Mouse (Mus musculus) mesoderm, embryonic 11.5 days (tissue): Measurements from ENCODE around the gene 4930432K21Rik.

Source experiments
- DNase-seq: peaks from one replicate; pipeline ENCODE4 v3.0.0-alpha.2; 2012; ENCODE audit warnings: low read depth, low spot score

Gene 4930432K21Rik

GRCm38 (mm10) chr8:84207811-84208210 is 60.0 kb downstream of the 4930432K21Rik start:
- DNase-seq = no peak

GRCm38 (mm10) chr8:84208381-84209380 is 60.9 kb downstream of the 4930432K21Rik start:
- no peak for DNase-seq

DNA sequence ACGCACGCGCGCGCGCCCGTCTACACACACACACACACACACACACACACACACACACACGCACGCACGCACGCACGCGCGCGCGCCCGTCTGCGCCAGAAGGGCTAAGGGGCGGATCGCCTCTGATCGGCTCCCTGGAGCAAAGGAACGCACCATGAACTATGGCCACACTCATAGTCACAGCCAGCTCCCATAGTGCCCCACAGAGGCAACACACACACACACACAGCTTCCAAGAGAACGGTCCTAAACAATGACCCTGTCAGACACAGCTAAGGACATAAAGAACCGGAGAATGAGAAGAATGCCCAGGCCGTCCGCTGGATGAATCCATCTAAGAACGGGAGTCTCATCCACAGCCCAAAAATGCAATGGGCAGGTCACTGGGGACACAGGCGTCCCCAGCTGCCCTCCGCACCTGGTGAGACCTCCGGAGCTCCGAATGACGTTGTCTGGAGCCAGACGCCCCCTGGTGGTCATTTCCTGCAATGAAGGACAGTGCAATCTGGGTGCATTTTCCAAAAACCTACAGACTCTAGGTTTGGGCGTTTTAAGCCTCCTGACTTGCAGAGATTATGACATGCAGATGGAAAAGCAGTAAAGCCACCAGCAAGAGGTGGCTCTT is 62.5 kb downstream of the 4930432K21Rik start:
- DNase-seq = peak; percentile 83

DNA sequence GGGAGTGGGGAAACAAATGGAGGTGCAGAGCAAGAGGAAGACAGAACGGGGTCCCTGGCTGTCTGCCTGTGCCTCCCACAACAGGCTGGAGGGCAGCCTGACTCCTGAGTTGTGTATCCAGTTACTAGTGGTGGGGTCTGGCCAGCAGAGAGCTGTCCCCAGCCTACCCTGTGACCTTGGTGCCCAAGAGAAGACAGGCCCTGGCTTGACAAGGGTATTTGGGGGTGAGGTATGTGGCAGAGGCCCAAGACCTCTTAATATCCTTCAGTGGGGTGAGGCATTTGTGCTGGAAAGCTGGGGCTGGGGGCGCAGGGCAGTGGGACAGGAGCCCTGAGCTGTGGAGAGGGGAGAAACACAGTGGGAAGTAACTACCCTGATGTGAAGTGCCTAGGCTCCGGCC is 63.4 kb downstream of the 4930432K21Rik start:
- DNase-seq = no peak

DNA sequence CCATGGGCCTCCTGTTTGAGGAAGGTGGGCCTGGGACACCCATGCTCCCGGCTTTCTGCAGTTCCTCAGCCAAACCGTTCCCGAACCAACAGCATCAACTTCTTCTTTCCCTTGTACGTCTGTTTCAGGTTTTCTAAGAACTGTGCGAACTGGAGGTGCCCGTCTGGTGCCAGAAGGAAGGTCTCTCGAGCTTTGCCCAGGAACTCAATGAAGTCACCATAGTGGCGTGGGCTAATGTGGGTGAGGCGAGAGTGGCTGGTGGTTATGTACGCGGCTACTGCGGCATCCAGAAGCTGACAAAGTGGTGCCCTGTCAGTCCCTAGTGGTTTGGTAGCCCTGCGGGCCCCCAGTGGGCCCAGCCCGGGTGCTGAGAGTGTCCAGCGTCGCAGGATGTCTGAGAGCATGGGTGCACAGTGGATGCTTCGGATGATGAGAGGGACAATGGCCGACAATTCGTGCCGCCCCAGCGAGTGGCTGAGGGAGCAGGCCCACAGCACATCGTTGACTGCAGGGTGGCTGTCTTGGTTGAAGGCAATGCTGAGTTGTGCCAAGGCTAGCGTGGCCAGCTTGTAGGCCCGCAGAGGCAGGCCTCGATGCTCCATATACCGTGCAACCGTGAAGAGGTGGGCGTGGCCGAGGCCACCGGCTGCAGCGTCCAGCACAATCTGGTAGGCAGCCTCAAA is 64.2 kb downstream of the 4930432K21Rik start:
- DNase-seq = no peak

- no peak for DNase-seq
Measured at GRCm38 (mm10) chr8:84213277-84213676, 65.5 kb downstream of the 4930432K21Rik start.

- DNase-seq = no peak
Measured at GRCm38 (mm10) chr8:84217206-84217605, 69.4 kb downstream of the 4930432K21Rik start.

- no peak for DNase-seq
Measured at GRCm38 (mm10) chr8:84218143-84218542, 70.3 kb downstream of the 4930432K21Rik start.

DNA sequence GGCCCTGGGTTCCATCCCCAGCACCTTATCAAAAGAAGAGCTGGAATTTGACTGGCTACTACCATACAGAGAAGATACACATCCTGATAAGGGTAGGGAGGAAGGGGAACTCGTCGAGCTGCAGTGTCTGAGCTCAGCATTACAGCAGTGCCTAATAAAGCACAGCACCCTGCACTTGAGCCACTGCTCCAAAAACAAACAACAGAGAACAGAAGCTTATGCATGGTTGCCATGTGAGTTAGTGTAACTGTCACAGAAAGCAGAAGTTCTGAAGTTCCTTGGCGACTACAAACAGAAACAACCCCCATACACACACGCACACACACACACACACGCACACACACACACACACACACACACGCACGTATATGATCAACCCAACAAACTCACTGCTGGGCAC is 72.3 kb downstream of the 4930432K21Rik start:
- no peak for DNase-seq
